Mouse (Mus musculus) stomach, embryonic 14.5 days (tissue): ENCODE measurements around the gene Pde4d. TPM values are rescaled to one million over a fixed set of nuclear protein-coding genes. Genes with fewer than 3 reads are reported as not detected.

ENCODE experiments used
- ATAC-seq: fragments of 200-750 bp; cut with Nextera tagmentation; 2 replicates; pipeline ENCODE4 v1.8.0; 2017; ENCODE audit warnings: low read depth, moderate TSS enrichment; ENCODE audit not compliant: insufficient number of reproducible peaks, insufficient read depth, low FRiP score
- H3K27ac ChIP-seq: fragments of 300-500 bp; sonication (generic); 2 replicates; pipeline ENCODE4 v1.5.1; 2014; ENCODE audit warnings: mild to moderate bottlenecking, low read length, moderate library complexity, mixed read lengths
- H3K27me3 ChIP-seq: fragments of 300-500 bp; sonication (generic); 2 replicates; pipeline ENCODE4 v1.6.1; 2014; ENCODE audit warnings: low read length, control low read depth, mixed read lengths; ENCODE audit not compliant: control insufficient read depth, insufficient read depth
- H3K36me3 ChIP-seq: fragments of 300-500 bp; sonication (generic); 2 replicates; pipeline ENCODE4 v1.6.1; 2014; ENCODE audit warnings: mild to moderate bottlenecking, control low read depth, low read length, moderate library complexity, mixed read lengths; ENCODE audit not compliant: control insufficient read depth, insufficient read depth
- H3K4me1 ChIP-seq: fragments of 300-500 bp; sonication (generic); 2 replicates; pipeline ENCODE4 v1.6.1; 2014; ENCODE audit warnings: low read length, control low read depth, mixed read lengths; ENCODE audit not compliant: control insufficient read depth, insufficient read depth
- H3K4me2 ChIP-seq: fragments of 300-500 bp; sonication (generic); replicated peaks from 2 replicates; pipeline ENCODE4 v1.6.1; 2014; ENCODE audit warnings: low read depth, low read length, control low read depth
- H3K4me3 ChIP-seq: fragments of 300-500 bp; sonication (generic); 2 replicates; pipeline ENCODE4 v1.5.1; 2014; ENCODE audit warnings: low read depth, low read length, control low read depth
- H3K9ac ChIP-seq: fragments of 300-500 bp; sonication (generic); replicated peaks from 2 replicates; pipeline ENCODE4 v1.6.1; 2014; ENCODE audit warnings: low read depth, mild to moderate bottlenecking, control low read depth, low read length, moderate library complexity, mixed read lengths
- H3K9me3 ChIP-seq: fragments of 300-500 bp; sonication (generic); 2 replicates; pipeline ENCODE4 v1.6.1; 2016; ENCODE audit warnings: low read depth, low read length, control low read depth; ENCODE audit not compliant: control insufficient read depth
- WGBS: fragments of 180-500 bp; shearing (Covaris S2); extraction: QIAGEN DNeasy Blood & Tissue Kit; methylation state at CpG from one replicate; pipeline ENCODE4 v1.1.7; 2014; 5-methylcytosine and 5-hydroxymethylcytosine counted together
- polyA plus RNA-seq: library from polyadenylated mRNA; unstranded; fragments of >200 nt; fragmentation: Nextera tagmentation; extraction: Ambion mirVana; gene quantifications from 2 replicates; pipeline ENCODE4 v1.2.1, GENCODE M21; 2014

The Pde4d gene
- polyA plus RNA-seq, 1 experiment from 2014 or later = 29.3 TPM

- no peak overlapping the region for H3K4me3 ChIP-seq
- H3K27me3 ChIP-seq = no peaks in the 10 kb centered on the region
- no peak overlapping the region for H3K4me2 ChIP-seq
- H3K9me3 ChIP-seq = no peaks in the 10 kb centered on the region
- no peak overlapping the region for H3K9ac ChIP-seq
- no peaks in the 10 kb centered on the region for H3K36me3 ChIP-seq
- 67% methylated on average over 4 of the region's 4 CpGs for WGBS
- no peak overlapping the region for H3K27ac ChIP-seq
- ATAC-seq = no peak
- 0 out of 2 replicates have a peak, but pooled peaks cover 3% of the 10 kb centered on the region for H3K4me1 ChIP-seq
These were observed 1042.1 kb downstream of the Pde4d start for GRCm38 (mm10) chr13:109491829-109492228.

GRCm38 (mm10) chr13:109500336-109500735 is 1050.6 kb downstream of the Pde4d start:
- H3K27me3 ChIP-seq = no peaks in the 10 kb centered on the region
- no peak overlapping the region for H3K9ac ChIP-seq
- no peaks in the 10 kb centered on the region for H3K9me3 ChIP-seq
- H3K4me2 ChIP-seq = no peak overlapping the region
- H3K36me3 ChIP-seq = no peaks in the 10 kb centered on the region
- H3K4me3 ChIP-seq = no peak overlapping the region
- H3K4me1 ChIP-seq = no peaks in the 10 kb centered on the region
- WGBS = 85% methylated on average over 9 of the region's 9 CpGs
- no peak overlapping the region for H3K27ac ChIP-seq
- no peak for ATAC-seq

- Histone ChIP-seq H3K36me3 (no peaks in the 10 kb centered on the region), H3K9me3 (no peaks in the 10 kb centered on the region), H3K27me3 (no peaks in the 10 kb centered on the region), H3K4me3 (no peak overlapping the region), H3K9ac (no peak overlapping the region), H3K4me1 (no peaks in the 10 kb centered on the region), H3K4me2 (no peak overlapping the region), H3K27ac (no peak overlapping the region)
- 63% methylated on average over 7 of the region's 7 CpGs for WGBS
- ATAC-seq = peak; percentile 49; the same call in 1 of the 2 replicates
These were observed 1053.0 kb downstream of the Pde4d start for GRCm38 (mm10) chr13:109502796-109503195.

- Histone ChIP-seq H3K9ac (no peak overlapping the region), H3K27me3 (no peaks in the 10 kb centered on the region), H3K27ac (no peak overlapping the region), H3K4me2 (no peak overlapping the region), H3K4me1 (no peaks in the 10 kb centered on the region), H3K9me3 (no peaks in the 10 kb centered on the region), H3K4me3 (no peak overlapping the region), H3K36me3 (no peaks in the 10 kb centered on the region)
- ATAC-seq = no peak
- WGBS = 35% methylated on average over 7 of the region's 7 CpGs
These were observed 1057.0 kb downstream of the Pde4d start for GRCm38 (mm10) chr13:109506754-109507153.

GRCm38 (mm10) chr13:109508472-109508871 is 1058.7 kb downstream of the Pde4d start:
- H3K4me1 ChIP-seq = no peaks in the 10 kb centered on the region
- ATAC-seq = no peak
- H3K9ac ChIP-seq = no peak overlapping the region

GRCm38 (mm10) chr13:109518194-109518593 is 1068.4 kb downstream of the Pde4d start:
- Histone ChIP-seq H3K27me3 (no peaks in the 10 kb centered on the region), H3K4me3 (no peak overlapping the region), H3K4me2 (no peak overlapping the region), H3K9ac (no peak overlapping the region), H3K9me3 (no peaks in the 10 kb centered on the region), H3K36me3 (no peaks in the 10 kb centered on the region), H3K4me1 (no peaks in the 10 kb centered on the region), H3K27ac (no peak overlapping the region)
- ATAC-seq = no peak
- WGBS = 88% methylated on average over 1 of the region's 1 CpGs

More at GRCm38 (mm10) chr13:109508472-109508871, 1058.7 kb downstream of the Pde4d start:
- WGBS = 81% methylated on average over 4 of the region's 4 CpGs
- Histone ChIP-seq H3K4me2 (no peak overlapping the region), H3K27ac (no peak overlapping the region), H3K9me3 (no peaks in the 10 kb centered on the region), H3K36me3 (no peaks in the 10 kb centered on the region), H3K4me3 (no peak overlapping the region), H3K27me3 (no peaks in the 10 kb centered on the region)

- Histone ChIP-seq H3K4me1 (no peaks in the 10 kb centered on the region), H3K36me3 (no peaks in the 10 kb centered on the region), H3K27ac (no peak overlapping the region), H3K4me2 (no peak overlapping the region), H3K9me3 (no peaks in the 10 kb centered on the region), H3K27me3 (no peaks in the 10 kb centered on the region), H3K4me3 (no peak overlapping the region), H3K9ac (no peak overlapping the region)
- ATAC-seq = no peak
- 42% methylated on average over 3 of the region's 3 CpGs for WGBS
These were observed 1069.7 kb downstream of the Pde4d start for GRCm38 (mm10) chr13:109519485-109519884.

- no peak overlapping the region for H3K4me2 ChIP-seq
- ATAC-seq = no peak
- H3K27me3 ChIP-seq = no peaks in the 10 kb centered on the region
- H3K4me1 ChIP-seq = no peaks in the 10 kb centered on the region
- no peak overlapping the region for H3K9ac ChIP-seq
- no peak overlapping the region for H3K27ac ChIP-seq
- no peaks in the 10 kb centered on the region for H3K9me3 ChIP-seq
- WGBS = 84% methylated on average over 2 of the region's 2 CpGs
- no peaks in the 10 kb centered on the region for H3K36me3 ChIP-seq
- no peak overlapping the region for H3K4me3 ChIP-seq
These were observed 1070.4 kb downstream of the Pde4d start for GRCm38 (mm10) chr13:109519966-109520646.
